Mouse (Mus musculus): ENCODE data around the gene Tiam1.

DNA sequence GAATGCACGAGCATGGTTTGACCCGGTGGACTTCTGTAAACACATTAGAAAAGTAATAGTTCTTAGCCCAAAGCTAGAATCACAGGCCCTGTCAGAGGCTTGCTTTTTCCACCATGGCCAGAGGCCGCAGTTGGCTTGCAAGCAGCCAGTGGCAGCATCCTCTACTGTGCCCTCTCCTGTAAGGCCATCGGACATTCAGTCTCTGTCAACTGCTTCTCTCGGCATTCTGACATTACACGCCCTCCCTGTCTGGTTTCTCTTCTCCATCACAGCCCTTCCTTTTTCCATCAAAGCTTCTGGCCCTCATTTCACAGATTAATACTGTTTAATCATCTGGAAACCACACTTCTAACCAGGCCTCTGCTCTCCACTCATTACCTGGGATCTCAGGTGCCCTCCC is 193.3 kb downstream of the Tiam1 start:
- TF ChIP-seq CTCF (IDR thresholded peaks at IDR 0.05; ENCODE audit: borderline replicate concordance, control insufficient read depth, extremely low read depth, insufficient read depth, low read length, poor library complexity) = no peak
- no peak for TF ChIP-seq POLR2A (IDR thresholded peaks at IDR 0.05; ENCODE audit: control insufficient read depth, extremely low read depth, insufficient read depth, low read length, poor library complexity)
